Mouse (Mus musculus) heart, embryonic 16.5 days (tissue): ENCODE measurements around the gene Tiam1. TPM values are rescaled to one million over a fixed set of nuclear protein-coding genes. Genes with fewer than 3 reads are reported as not detected.

Experiments
- ATAC-seq: fragments of 200-750 bp; cut with Nextera tagmentation; replicated peaks from 2 replicates; pipeline ENCODE4 v1.8.0; 2017; ENCODE audit warnings: moderate number of reproducible peaks; ENCODE audit not compliant: insufficient read depth, low FRiP score; ENCODE audit errors: extremely low read depth
- H3K27ac ChIP-seq: fragments of 300-500 bp; sonication (generic); 2 replicates; pipeline ENCODE4 v1.5.1; 2014; ENCODE audit warnings: mild to moderate bottlenecking, low read length, control low read depth, moderate library complexity
- H3K27me3 ChIP-seq: fragments of 300-500 bp; sonication (generic); 2 replicates; pipeline ENCODE4 v1.6.1; 2014; ENCODE audit warnings: low read length, mixed read lengths; ENCODE audit not compliant: control insufficient read depth, insufficient read depth
- H3K36me3 ChIP-seq: fragments of 300-500 bp; sonication (generic); 2 replicates; pipeline ENCODE4 v1.6.1; 2014; ENCODE audit not compliant: control insufficient read depth, insufficient read depth
- H3K4me1 ChIP-seq: fragments of 300-500 bp; sonication (generic); 2 replicates; pipeline ENCODE4 v1.6.1; 2014; ENCODE audit warnings: low read length, mixed read lengths; ENCODE audit not compliant: control insufficient read depth, insufficient read depth
- H3K4me2 ChIP-seq: fragments of 300-500 bp; sonication (generic); 2 replicates; pipeline ENCODE4 v1.6.1; 2014; ENCODE audit warnings: low read depth, mild to moderate bottlenecking, control low read depth, low read length
- H3K4me3 ChIP-seq: fragments of 300-500 bp; sonication (generic); 2 replicates; pipeline ENCODE4 v1.5.1; 2014; ENCODE audit warnings: mild to moderate bottlenecking, control low read depth, low read length
- H3K9ac ChIP-seq: fragments of 300-500 bp; sonication (generic); 2 replicates; pipeline ENCODE4 v1.6.1; 2014; ENCODE audit warnings: low read length, control low read depth
- H3K9me3 ChIP-seq: fragments of 300-500 bp; sonication (generic); replicated peaks from 2 replicates; pipeline ENCODE4 v1.6.1; 2016; ENCODE audit warnings: low read length; ENCODE audit not compliant: control insufficient read depth
- WGBS: fragments of 180-500 bp; shearing (Covaris S2); extraction: QIAGEN DNeasy Blood & Tissue Kit; methylation state at CpG from one replicate; pipeline ENCODE4 v1.1.7; 2014; 5-methylcytosine and 5-hydroxymethylcytosine counted together
- polyA plus RNA-seq: library from polyadenylated mRNA; unstranded; fragments of >200 nt; fragmentation: Nextera tagmentation; extraction: Ambion mirVana; gene quantifications from 2 replicates; pipeline ENCODE4 v1.2.1, GENCODE M21; 2015

The Tiam1 gene
- polyA plus RNA-seq, 1 experiment from 2014 or later: 9.4 TPM

DNA sequence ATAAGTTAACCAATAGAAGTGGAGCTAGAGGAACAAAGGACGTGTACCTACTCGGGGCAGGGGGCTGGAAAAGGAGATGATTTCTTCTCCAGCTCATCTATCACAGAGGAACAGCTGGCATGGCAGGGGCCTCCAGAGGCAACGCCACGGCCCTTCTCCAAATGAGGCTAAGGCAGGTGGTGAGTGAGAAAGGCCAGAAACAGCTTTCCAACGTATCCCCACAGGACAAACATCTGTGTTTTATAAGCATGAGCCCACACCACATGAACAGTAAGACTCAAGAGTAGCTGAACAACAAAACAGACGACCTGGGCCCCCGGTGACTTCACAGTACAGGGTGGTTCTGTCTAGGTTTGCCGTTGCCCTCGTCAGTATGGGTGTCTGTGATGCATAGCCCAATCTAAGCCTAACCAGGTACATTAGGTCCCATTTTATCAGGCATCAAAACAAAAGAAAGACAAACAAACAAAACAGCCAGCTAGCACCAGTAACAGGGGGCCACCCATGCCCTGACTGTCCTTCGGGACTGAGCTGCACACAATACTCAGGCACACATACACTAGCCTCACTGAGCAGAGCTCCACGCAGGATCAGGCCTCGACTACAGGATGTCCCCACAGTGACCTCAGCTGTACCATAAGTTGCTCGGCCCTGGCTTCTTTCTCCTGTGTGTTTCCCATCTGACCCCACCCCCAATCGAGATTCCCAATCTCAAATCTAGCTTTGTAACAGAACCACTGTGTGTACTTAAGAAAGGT, 260.9 kb downstream of the Tiam1 start:
- Histone ChIP-seq H3K4me2 (no peak overlapping the region), H3K27me3 (no peaks in the 10 kb centered on the region), H3K4me3 (no peak overlapping the region), H3K9me3 (no peaks in the 10 kb centered on the region), H3K36me3 (0 out of 2 replicates have a peak, but pooled peaks cover 2% of the 10 kb centered on the region), H3K27ac (no peak overlapping the region), H3K9ac (no peak overlapping the region), H3K4me1 (no peaks in the 10 kb centered on the region)
- 43% methylated on average over 14 of the region's 14 CpGs for WGBS
- ATAC-seq: no peak

- H3K27ac ChIP-seq: no peak overlapping the region
- H3K9ac ChIP-seq: no peak overlapping the region
- H3K27me3 ChIP-seq: no peaks in the 10 kb centered on the region
- peaks cover 7% of the 10 kb centered on the region; the same call in 1 of the 2 replicates for H3K4me1 ChIP-seq
- H3K36me3 ChIP-seq: peaks cover 4% of the 10 kb centered on the region
- no peak overlapping the region for H3K4me3 ChIP-seq
- no peak overlapping the region for H3K4me2 ChIP-seq
- no peak for ATAC-seq
- H3K9me3 ChIP-seq: peaks cover 4% of the 10 kb centered on the region
- WGBS: 93% methylated on average over 10 of the region's 10 CpGs
Observed at GRCm38 (mm10) chr16:89877206-89877605, 266.4 kb downstream of the Tiam1 start.

GRCm38 (mm10) chr16:89876079-89876478, 267.5 kb downstream of the Tiam1 start:
- Histone ChIP-seq H3K27ac (no peak overlapping the region), H3K9ac (no peak overlapping the region)

DNA sequence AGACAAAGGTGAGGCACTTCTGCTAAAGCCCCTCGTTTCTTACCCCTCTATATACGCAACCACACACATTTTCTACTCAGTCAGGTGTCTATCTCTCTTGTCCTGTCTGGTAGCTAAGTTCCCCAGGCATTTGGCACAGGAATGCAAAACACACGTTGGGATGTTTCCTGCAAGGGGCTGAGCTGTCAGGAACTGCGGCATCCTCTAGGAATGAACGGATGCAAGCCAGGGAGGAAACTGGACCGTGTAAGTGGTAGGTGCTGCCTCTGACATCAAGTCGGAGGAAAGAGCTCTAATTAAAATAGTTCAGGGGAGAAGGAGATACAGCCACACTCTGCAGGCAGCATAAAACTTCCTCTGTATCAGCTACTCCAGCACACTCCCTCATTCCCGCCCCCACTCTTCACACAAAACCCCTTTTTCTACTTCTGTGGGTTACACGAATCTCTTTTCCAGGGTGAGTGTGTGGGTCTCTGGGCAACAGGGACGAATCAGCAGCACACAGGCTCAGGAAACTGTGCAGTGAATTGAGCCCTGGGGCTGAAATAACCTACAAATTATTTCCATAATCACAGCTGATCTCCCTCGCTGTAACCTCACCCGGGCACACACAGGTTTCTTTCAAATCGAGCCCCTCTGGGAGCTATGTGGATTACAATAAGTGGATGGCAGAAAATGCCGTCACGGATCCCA, 269.4 kb downstream of the Tiam1 start:
- Histone ChIP-seq H3K36me3 (peaks cover 4% of the 10 kb centered on the region), H3K4me3 (no peak overlapping the region), H3K4me2 (no peak overlapping the region), H3K27me3 (no peaks in the 10 kb centered on the region), H3K9ac (no peak overlapping the region), H3K9me3 (peaks cover 4% of the 10 kb centered on the region), H3K4me1 (peaks cover 15% of the 10 kb centered on the region), H3K27ac (no peak overlapping the region)
- no peak for ATAC-seq
- WGBS: 50% methylated on average over 15 of the region's 15 CpGs

More at GRCm38 (mm10) chr16:89876079-89876478, 267.5 kb downstream of the Tiam1 start:
- Histone ChIP-seq H3K36me3 (peaks cover 4% of the 10 kb centered on the region), H3K4me1 (peaks cover 14% of the 10 kb centered on the region), H3K27me3 (no peaks in the 10 kb centered on the region), H3K4me2 (no peak overlapping the region), H3K9me3 (peaks cover 4% of the 10 kb centered on the region), H3K4me3 (no peak overlapping the region)
- WGBS: 84% methylated on average over 3 of the region's 3 CpGs
- no peak for ATAC-seq

DNA sequence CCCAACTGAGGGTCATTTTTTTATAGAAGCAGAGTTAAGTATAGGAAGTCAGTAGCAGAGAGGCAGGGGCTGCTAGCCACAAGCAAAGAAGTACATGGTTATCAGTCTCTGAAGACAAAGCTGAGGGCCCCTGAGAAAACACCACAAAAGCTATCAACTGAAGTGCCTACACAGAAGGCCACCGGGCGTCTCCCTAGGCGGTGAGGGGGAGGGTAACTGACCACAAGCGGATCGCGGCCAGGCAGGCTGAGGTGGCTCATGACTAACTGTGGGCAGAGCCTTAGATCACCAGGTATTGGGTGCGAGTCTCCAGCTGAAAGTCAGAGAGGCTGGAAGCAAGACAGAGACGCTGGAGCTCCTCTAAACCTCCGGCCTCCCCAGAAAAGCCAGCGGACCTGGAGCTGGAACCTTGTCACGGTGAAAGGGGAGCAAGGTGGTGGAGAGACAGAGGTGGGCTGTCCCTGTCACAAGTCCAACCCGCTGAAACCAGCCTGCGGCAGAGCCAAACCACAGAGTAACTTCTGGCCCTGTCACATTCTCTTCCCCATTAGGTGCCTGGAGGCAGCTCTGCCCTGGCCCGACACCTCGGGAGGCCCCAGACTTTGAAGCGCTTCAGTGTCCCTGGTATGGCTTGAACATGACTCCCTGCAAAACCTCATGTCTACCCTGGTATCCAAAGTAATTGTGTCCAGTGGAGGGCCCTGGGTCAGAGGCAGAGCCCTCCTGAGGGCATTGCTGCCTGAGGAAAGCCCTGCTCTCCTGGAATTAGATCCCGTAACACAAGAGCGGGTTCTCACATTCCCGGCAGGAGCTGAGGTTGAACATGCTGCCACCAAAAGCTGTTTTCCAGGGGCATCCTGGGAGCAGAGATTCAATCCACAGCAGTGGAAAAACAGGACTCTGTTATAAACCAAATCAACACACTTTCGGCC, 271.3 kb downstream of the Tiam1 start:
- H3K4me1 ChIP-seq: peaks cover 15% of the 10 kb centered on the region
- ATAC-seq: no peak
- 61% methylated on average over 20 of the region's 20 CpGs for WGBS
- no peak overlapping the region for H3K9ac ChIP-seq
- H3K27ac ChIP-seq: no peak overlapping the region
- H3K36me3 ChIP-seq: peaks cover 6% of the 10 kb centered on the region
- H3K4me2 ChIP-seq: no peak overlapping the region
- no peaks in the 10 kb centered on the region for H3K27me3 ChIP-seq
- no peak overlapping the region for H3K4me3 ChIP-seq
- peaks cover 4% of the 10 kb centered on the region for H3K9me3 ChIP-seq

DNA sequence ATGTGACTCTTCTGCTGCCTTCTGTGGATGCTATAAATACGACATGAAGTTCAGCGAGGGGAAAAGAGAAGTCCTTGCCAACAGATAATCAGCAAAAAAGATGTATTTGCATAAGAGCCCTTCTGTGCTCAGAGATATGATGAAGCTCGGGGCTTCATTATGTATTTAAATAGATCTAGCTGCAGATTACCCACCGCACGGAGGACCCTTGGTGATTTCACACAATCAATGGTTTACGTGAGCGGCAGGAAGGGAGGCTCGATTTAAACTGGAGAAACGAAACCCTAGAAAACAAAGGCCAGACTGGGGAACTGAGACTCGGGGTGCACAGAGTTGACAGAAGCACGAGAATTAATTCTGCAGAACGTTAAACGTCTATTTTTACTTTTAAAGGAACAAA, 272.2 kb downstream of the Tiam1 start:
- Histone ChIP-seq H3K9ac (no peak overlapping the region), H3K4me1 (peaks cover 15% of the 10 kb centered on the region), H3K27me3 (no peaks in the 10 kb centered on the region), H3K4me3 (no peak overlapping the region), H3K27ac (no peak overlapping the region), H3K36me3 (peaks cover 7% of the 10 kb centered on the region), H3K4me2 (no peak overlapping the region), H3K9me3 (peaks cover 4% of the 10 kb centered on the region)
- WGBS: 53% methylated on average over 13 of the region's 13 CpGs
- no peak for ATAC-seq

- H3K9ac ChIP-seq: no peak overlapping the region
- H3K4me2 ChIP-seq: no peak overlapping the region
- ATAC-seq: no peak
- 94% methylated on average over 6 of the region's 6 CpGs for WGBS
- H3K27ac ChIP-seq: no peak overlapping the region
- no peak overlapping the region for H3K4me3 ChIP-seq
- no peaks in the 10 kb centered on the region for H3K27me3 ChIP-seq
- H3K36me3 ChIP-seq: 0 out of 2 replicates have a peak, but pooled peaks cover 3% of the 10 kb centered on the region
- no peaks in the 10 kb centered on the region; the same call in 1 of the 2 replicates for H3K9me3 ChIP-seq
- peaks cover 15% of the 10 kb centered on the region for H3K4me1 ChIP-seq
Observed at GRCm38 (mm10) chr16:89870059-89870458, 273.5 kb downstream of the Tiam1 start.

DNA sequence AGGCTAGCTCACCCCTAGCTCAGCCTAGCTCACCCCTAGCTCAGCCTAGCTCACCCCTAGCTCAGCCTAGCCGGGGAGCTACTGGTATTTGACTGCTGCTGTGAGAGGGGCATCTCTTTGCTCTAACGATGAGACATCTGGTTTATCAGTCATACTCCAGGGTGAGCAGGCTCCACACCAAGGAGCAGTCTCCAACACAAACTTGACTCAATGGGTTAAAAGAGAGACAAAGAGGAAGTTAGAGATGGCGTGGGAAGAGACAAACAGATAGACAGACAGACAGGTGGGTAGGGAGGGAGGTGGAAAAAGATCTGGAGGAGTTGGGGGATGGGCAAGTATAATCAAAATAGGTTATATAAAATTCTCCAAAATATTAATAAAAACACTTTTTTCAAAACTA, 275.1 kb downstream of the Tiam1 start:
- H3K36me3 ChIP-seq: 0 out of 2 replicates have a peak, but pooled peaks cover 3% of the 10 kb centered on the region
- no peak overlapping the region for H3K4me3 ChIP-seq
- peaks cover 12% of the 10 kb centered on the region; the same call in 1 of the 2 replicates for H3K4me1 ChIP-seq
- H3K9me3 ChIP-seq: no peaks in the 10 kb centered on the region; the same call in 1 of the 2 replicates
- H3K9ac ChIP-seq: no peak overlapping the region
- ATAC-seq: no peak
- H3K4me2 ChIP-seq: no peak overlapping the region
- H3K27ac ChIP-seq: no peak overlapping the region
- H3K27me3 ChIP-seq: no peaks in the 10 kb centered on the region
- WGBS: 70% methylated on average over 3 of the region's 3 CpGs
